22 mouse cellular contexts compared by ENCODE assay signal in genomic region chr1:91109302-91109701, GRCm38 (mm10). TPM values are rescaled to one million over a fixed set of nuclear protein-coding genes. Genes with fewer than 3 reads are reported as not detected.
DNase-seq lines count a peak whose midpoint lies in the region; ATAC-seq and TF ChIP-seq lines count a peak whose summit lies in the region.
"Had no signal": no experiment of that assay in that cellular context is flagged by ENCODE, and none has a peak within 500 bp of the region (broad histone marks: within the 10 kb centered on the region; RNA-seq: fewer than 3 reads in every experiment).

No protein-coding gene starts in this region.

- no peak for TF ChIP-seq CTCF in heart, adult 2 months (IDR thresholded peaks at IDR 0.05)
- no peak for TF ChIP-seq CTCF in heart, postnatal 0 days (IDR thresholded peaks at IDR 0.05; ENCODE audit: low read depth)

- 30% methylated on average over 4 of the region's 4 CpGs for WGBS in heart, adult 2 months
- WGBS in heart, embryonic 16.5 days: 9% methylated on average over 4 of the region's 4 CpGs
- WGBS in heart, postnatal 0 days: 13% methylated on average over 4 of the region's 4 CpGs

- H3K4me3 ChIP-seq in heart, adult 2 months: no peak overlapping the region
- no peak overlapping the region for H3K4me3 ChIP-seq in heart, embryonic 16.5 days (ENCODE audit: low read length)
- no peak overlapping the region for H3K4me3 ChIP-seq in heart, postnatal 0 days (ENCODE audit: low read depth, low read length)
- H3K4me3 ChIP-seq: embryonic facial prominence, embryonic 15.5 days; hindbrain, embryonic 10.5 days; limb, embryonic 15.5 days; midbrain, embryonic 13.5 days; neural tube, embryonic 12.5 days had no signal

- peak; percentile 81 for ATAC-seq in heart, embryonic 16.5 days (replicated peaks; ENCODE audit: extremely low read depth, insufficient read depth, low FRiP score)
- peak; percentile 93 for ATAC-seq in heart, postnatal 0 days (ENCODE audit: insufficient read depth, low read depth)
- ATAC-seq: forebrain, embryonic 16.5 days; midbrain, embryonic 13.5 days had no signal

- no peaks in the 10 kb centered on the region for H3K79me2 ChIP-seq in heart, adult 2 months (replicated peaks; ENCODE audit: control insufficient read depth, insufficient read depth, low read length)

- TF ChIP-seq EP300 in heart, adult 2 months (IDR thresholded peaks at IDR 0.05; ENCODE audit: insufficient read depth, low read depth, low read length): no peak
- TF ChIP-seq EP300 in heart, postnatal 0 days (IDR thresholded peaks at IDR 0.05; ENCODE audit: low read depth): peak; percentile 92

- TF ChIP-seq POLR2A in heart, adult 2 months (IDR thresholded peaks at IDR 0.05; ENCODE audit: insufficient read depth, low read depth, low read length): no peak

- H3K27ac ChIP-seq in heart, adult 2 months: no peak overlapping the region
- peak overlapping the region; percentile 92 for H3K27ac ChIP-seq in heart, embryonic 16.5 days (ENCODE audit: low read length)
- peak overlapping the region; percentile 67 for H3K27ac ChIP-seq in heart, postnatal 0 days (ENCODE audit: low read depth)
- H3K27ac ChIP-seq: embryonic facial prominence, embryonic 15.5 days; hindbrain, embryonic 10.5 days; limb, embryonic 15.5 days; midbrain, embryonic 13.5 days; neural tube, embryonic 12.5 days had no signal

- H3K9ac ChIP-seq in heart, adult 2 months (ENCODE audit: low read depth, low read length): no peak overlapping the region
- H3K9ac ChIP-seq in heart, embryonic 16.5 days (ENCODE audit: low read length): no peak overlapping the region
- no peak overlapping the region for H3K9ac ChIP-seq in heart, postnatal 0 days (replicated peaks; ENCODE audit: low read depth, low read length)
- H3K9ac ChIP-seq: embryonic facial prominence, embryonic 15.5 days; limb, embryonic 15.5 days; midbrain, embryonic 13.5 days; neural tube, embryonic 12.5 days had no signal

- 0 out of 2 replicates have a peak overlapping the region, but pooled peaks have one; percentile 7 for H3K4me2 ChIP-seq in heart, embryonic 16.5 days (ENCODE audit: low read depth, low read length)
- no peak overlapping the region for H3K4me2 ChIP-seq in heart, postnatal 0 days (ENCODE audit: low read depth, low read length)
- H3K4me2 ChIP-seq: embryonic facial prominence, embryonic 15.5 days; limb, embryonic 15.5 days; midbrain, embryonic 13.5 days; neural tube, embryonic 12.5 days had no signal

- no peaks in the 10 kb centered on the region for H3K27me3 ChIP-seq in heart, adult 2 months (ENCODE audit: control insufficient read depth, insufficient read depth, low read length)
- no peaks in the 10 kb centered on the region for H3K27me3 ChIP-seq in heart, embryonic 16.5 days (ENCODE audit: control insufficient read depth, insufficient read depth, low read length)
- no peaks in the 10 kb centered on the region for H3K27me3 ChIP-seq in heart, postnatal 0 days (ENCODE audit: control insufficient read depth, insufficient read depth, low read length)
- H3K27me3 ChIP-seq: embryonic facial prominence, embryonic 15.5 days; limb, embryonic 15.5 days; midbrain, embryonic 13.5 days; neural tube, embryonic 12.5 days had no signal

- H3K36me3 ChIP-seq in heart, adult 2 months (ENCODE audit: control insufficient read depth, insufficient read depth, low read length): peaks cover 9% of the 10 kb centered on the region
- peaks cover 67% of the 10 kb centered on the region for H3K36me3 ChIP-seq in heart, embryonic 16.5 days (ENCODE audit: control insufficient read depth, insufficient read depth)
- peaks cover 93% of the 10 kb centered on the region for H3K36me3 ChIP-seq in heart, postnatal 0 days (replicated peaks; ENCODE audit: control insufficient read depth, insufficient read depth, low read length)

- intact Hi-C loops in heart, adult 2 months (cut with DNase I): no loop called here

- peak; percentile 57 for DNase-seq in heart, adult 11 months
- DNase-seq in heart, adult 2 months: no peak
- no peak for DNase-seq in heart, adult 8-10 months (ENCODE audit: low spot score)
- DNase-seq in 3T3-L1 (ENCODE audit: low read depth, low spot score): peak; percentile 44
- DNase-seq in heart, postnatal 0 days (ENCODE audit: low spot score): peak; percentile 85
- no peak for DNase-seq in kidney, postnatal 25 days
- DNase-seq: B cell, adult 2 months; cerebellum, adult 18-20 months; cerebellum, postnatal 25 days; gastrocnemius, postnatal 25 days; kidney, adult 2 months; kidney, postnatal 10 days; right cerebral cortex, adult 18-20 months; thymus, postnatal 36 days had no signal

- peaks cover 3% of the 10 kb centered on the region for H3K4me1 ChIP-seq in heart, adult 2 months (ENCODE audit: control insufficient read depth, insufficient read depth, low read length)
- H3K4me1 ChIP-seq in heart, embryonic 16.5 days (ENCODE audit: control insufficient read depth, insufficient read depth, low read length): peaks cover 32% of the 10 kb centered on the region
- peaks cover 12% of the 10 kb centered on the region for H3K4me1 ChIP-seq in heart, postnatal 0 days (ENCODE audit: control insufficient read depth, insufficient read depth)
- H3K4me1 ChIP-seq: embryonic facial prominence, embryonic 15.5 days; hindbrain, embryonic 10.5 days; limb, embryonic 15.5 days; midbrain, embryonic 13.5 days; neural tube, embryonic 12.5 days had no signal

- no peaks in the 10 kb centered on the region for H3K9me3 ChIP-seq in heart, embryonic 16.5 days (replicated peaks; ENCODE audit: control insufficient read depth, low read length)
- H3K9me3 ChIP-seq in heart, postnatal 0 days (replicated peaks; ENCODE audit: control insufficient read depth, low read length): no peaks in the 10 kb centered on the region
- H3K9me3 ChIP-seq: embryonic facial prominence, embryonic 15.5 days; hindbrain, embryonic 10.5 days; limb, embryonic 15.5 days; midbrain, embryonic 13.5 days; neural tube, embryonic 12.5 days had no signal

RNA-seq across cellular contexts. Expression of gene Rbm44, which starts 35.6 kb away (rescaled TPM):
- not detected for total RNA-seq in heart, adult 2 months (2021)
- polyA plus RNA-seq in heart, adult 2 months (2012; rRNA removed): not detected in 2 replicates
- polyA plus RNA-seq in heart, embryonic 16.5 days (2015; fragmentation: Nextera tagmentation; extraction: Ambion mirVana): 3.2 TPM in 2 replicates
- total RNA-seq in heart, adult 8-10 months (2022): not detected
- total RNA-seq in heart, postnatal 0 days (2014; rRNA removed; ENCODE audit: low replicate concordance): 0.04 and 4.4 TPM in 2 replicates
- polyA plus RNA-seq in heart, postnatal 0 days (2015; fragmentation: Nextera tagmentation; extraction: Ambion mirVana): 0.71 and 0.97 TPM in 2 replicates
- total RNA-seq: gastrocnemius, postnatal 25 days; left cerebral cortex, postnatal 36 days had no signal
- polyA plus RNA-seq: kidney, adult 2 months had no signal

Comparison
In these comparisons a context has a peak if more than half of its experiments do, and no peak if none do; other contexts are left out.
1. DNase-seq: peak in heart, adult 11 months (single experiment), 3T3-L1 (single experiment) and heart, postnatal 0 days (single experiment); none in heart, adult 2 months (0 of 2), heart, adult 8-10 months (single experiment) and kidney, postnatal 25 days (0 of 2).